Mouse (Mus musculus) olfactory bulb, adult 2 months (tissue): ENCODE data around the gene Thrap3.

ENCODE experiments used
- CTCF ChIP-seq: fragments of 200-500 bp; IDR thresholded peaks from 2 replicates; pipeline ENCODE4 v1.5.1; 2012; ENCODE audit warnings: low read depth, mild to moderate bottlenecking, low read length, moderate library complexity; ENCODE audit not compliant: insufficient read depth
- POLR2A ChIP-seq: fragments of 200-500 bp; IDR thresholded peaks from 2 replicates; pipeline ENCODE4 v1.6.1; 2012; ENCODE audit warnings: mild to moderate bottlenecking, low read depth, low read length, moderate library complexity; ENCODE audit not compliant: insufficient read depth

DNA sequence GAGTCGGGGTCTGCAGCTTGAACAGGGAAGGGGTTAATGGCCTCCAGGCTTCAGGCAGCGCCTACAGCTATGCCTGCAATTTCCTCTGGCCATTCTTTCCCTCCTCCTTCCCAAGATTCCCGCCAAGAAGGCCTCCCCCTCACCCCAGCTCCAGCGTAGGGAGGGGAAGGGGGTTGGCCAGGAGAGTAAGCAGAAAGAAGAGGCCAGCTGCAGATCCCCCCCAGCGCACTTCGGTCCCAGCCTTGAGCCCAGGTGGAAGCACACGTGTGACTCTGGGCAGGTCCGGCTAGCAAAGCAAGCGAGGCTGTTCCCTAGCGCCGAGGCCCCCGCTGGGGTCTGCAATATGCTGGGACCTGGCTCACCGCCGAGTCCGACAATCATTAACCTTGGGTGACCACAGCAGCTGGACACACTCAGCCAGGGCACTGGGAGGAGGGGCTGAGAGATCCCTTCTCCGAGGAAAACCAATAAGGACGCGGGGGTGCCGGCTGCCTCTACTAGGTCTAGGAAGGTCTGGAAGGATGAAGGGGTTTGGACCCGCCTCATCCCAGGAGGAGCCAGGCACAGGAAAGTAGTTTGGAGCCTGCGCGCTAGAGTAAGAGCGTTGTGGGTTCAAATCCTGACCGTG, 54.9 kb downstream of the Thrap3 start, which contains the start of gene Eva1b:
- TF ChIP-seq CTCF (no peak), POLR2A (no peak)
